Mouse (Mus musculus): Measurements from ENCODE around the gene Ripk1. TPM values are rescaled to one million over a fixed set of nuclear protein-coding genes. Genes with fewer than 3 reads are reported as not detected.
A peak's percentile ranks its signal among the peaks of the same experiment; 100 is the strongest.

Ripk1 gene
- polyA plus RNA-seq, 1 experiment, result 8.9 TPM

- 0 out of 2 replicates have a peak, but pooled peaks cover 3% of the 10 kb centered on the region for H3K4me1 ChIP-seq (replicated peaks; ENCODE audit: control insufficient read depth, insufficient read depth, low read length)
- TF ChIP-seq CTCF (IDR thresholded peaks at IDR 0.05; ENCODE audit: borderline replicate concordance, control insufficient read depth, extremely low read depth, insufficient read depth, low read length, poor library complexity), result no peak
- TF ChIP-seq POLR2A (IDR thresholded peaks at IDR 0.05; ENCODE audit: control insufficient read depth, extremely low read depth, insufficient read depth, low read length, poor library complexity), result no peak
- H3K27me3 ChIP-seq (ENCODE audit: control insufficient read depth, insufficient read depth, low read length), result no peaks in the 10 kb centered on the region; the same call in 1 of the 2 replicates
- no peak overlapping the region for H3K27ac ChIP-seq (ENCODE audit: control insufficient read depth, insufficient read depth, low read length)
- WGBS, result 78% methylated on average over 5 of the region's 5 CpGs
- H3K4me3 ChIP-seq (ENCODE audit: control insufficient read depth, insufficient read depth, low read length), result no peak overlapping the region
- 0 out of 2 replicates have a peak, but pooled peaks cover 4% of the 10 kb centered on the region for H3K36me3 ChIP-seq (ENCODE audit: control insufficient read depth, insufficient read depth, low read length)
- DNase-seq, result no peak
Observed at GRCm38 (mm10) chr13:34045511-34046249, 43.5 kb downstream of the Ripk1 start.

GRCm38 (mm10) chr13:34046421-34047012 is 44.4 kb downstream of the Ripk1 start:
- Histone ChIP-seq H3K27ac (ENCODE audit: control insufficient read depth, insufficient read depth, low read length) (no peak overlapping the region), H3K27me3 (ENCODE audit: control insufficient read depth, insufficient read depth, low read length) (no peaks in the 10 kb centered on the region; the same call in 1 of the 2 replicates), H3K4me3 (ENCODE audit: control insufficient read depth, insufficient read depth, low read length) (no peak overlapping the region), H3K36me3 (ENCODE audit: control insufficient read depth, insufficient read depth, low read length) (0 out of 2 replicates have a peak, but pooled peaks cover 4% of the 10 kb centered on the region), H3K4me1 (replicated peaks; ENCODE audit: control insufficient read depth, insufficient read depth, low read length) (0 out of 2 replicates have a peak, but pooled peaks cover 3% of the 10 kb centered on the region)
- WGBS, result 46% methylated on average over 11 of the region's 11 CpGs
- DNase-seq, result peak; percentile 74
- TF ChIP-seq POLR2A (IDR thresholded peaks at IDR 0.05; ENCODE audit: control insufficient read depth, extremely low read depth, insufficient read depth, low read length, poor library complexity), result no peak
- peak; percentile 69; the same call in 1 of the 2 replicates for TF ChIP-seq CTCF (IDR thresholded peaks at IDR 0.05; ENCODE audit: borderline replicate concordance, control insufficient read depth, extremely low read depth, insufficient read depth, low read length, poor library complexity)

- no peak overlapping the region for H3K4me3 ChIP-seq (ENCODE audit: control insufficient read depth, insufficient read depth, low read length)
- no peak overlapping the region for H3K27ac ChIP-seq (ENCODE audit: control insufficient read depth, insufficient read depth, low read length)
- TF ChIP-seq POLR2A (IDR thresholded peaks at IDR 0.05; ENCODE audit: control insufficient read depth, extremely low read depth, insufficient read depth, low read length, poor library complexity), result no peak
- no peak for TF ChIP-seq CTCF (IDR thresholded peaks at IDR 0.05; ENCODE audit: borderline replicate concordance, control insufficient read depth, extremely low read depth, insufficient read depth, low read length, poor library complexity)
- no peak for DNase-seq
- H3K4me1 ChIP-seq (replicated peaks; ENCODE audit: control insufficient read depth, insufficient read depth, low read length), result 0 out of 2 replicates have a peak, but pooled peaks cover 3% of the 10 kb centered on the region
- 0 out of 2 replicates have a peak, but pooled peaks cover 4% of the 10 kb centered on the region for H3K36me3 ChIP-seq (ENCODE audit: control insufficient read depth, insufficient read depth, low read length)
- no peaks in the 10 kb centered on the region; the same call in 1 of the 2 replicates for H3K27me3 ChIP-seq (ENCODE audit: control insufficient read depth, insufficient read depth, low read length)
- 97% methylated on average over 3 of the region's 3 CpGs for WGBS
Observed at GRCm38 (mm10) chr13:34047526-34047925, 45.4 kb downstream of the Ripk1 start.

- 92% methylated on average over 8 of the region's 8 CpGs for WGBS
- DNase-seq, result no peak
- H3K36me3 ChIP-seq (ENCODE audit: control insufficient read depth, insufficient read depth, low read length), result 0 out of 2 replicates have a peak, but pooled peaks cover 4% of the 10 kb centered on the region
Observed at GRCm38 (mm10) chr13:34050479-34050878, 48.3 kb downstream of the Ripk1 start.

GRCm38 (mm10) chr13:34051692-34052091 is 49.5 kb downstream of the Ripk1 start:
- H3K4me1 ChIP-seq (replicated peaks; ENCODE audit: control insufficient read depth, insufficient read depth, low read length), result 0 out of 2 replicates have a peak, but pooled peaks cover 3% of the 10 kb centered on the region
- no peaks in the 10 kb centered on the region; the same call in 1 of the 2 replicates for H3K27me3 ChIP-seq (ENCODE audit: control insufficient read depth, insufficient read depth, low read length)
- DNase-seq, result no peak
- 0 out of 2 replicates have a peak, but pooled peaks cover 4% of the 10 kb centered on the region for H3K36me3 ChIP-seq (ENCODE audit: control insufficient read depth, insufficient read depth, low read length)
- 95% methylated on average over 3 of the region's 3 CpGs for WGBS
- no peak overlapping the region for H3K4me3 ChIP-seq (ENCODE audit: control insufficient read depth, insufficient read depth, low read length)
- no peak overlapping the region for H3K27ac ChIP-seq (ENCODE audit: control insufficient read depth, insufficient read depth, low read length)
- TF ChIP-seq CTCF (IDR thresholded peaks at IDR 0.05; ENCODE audit: borderline replicate concordance, control insufficient read depth, extremely low read depth, insufficient read depth, low read length, poor library complexity) (no peak), POLR2A (IDR thresholded peaks at IDR 0.05; ENCODE audit: control insufficient read depth, extremely low read depth, insufficient read depth, low read length, poor library complexity) (no peak)

More at GRCm38 (mm10) chr13:34050479-34050878, 48.3 kb downstream of the Ripk1 start:
- Histone ChIP-seq H3K4me3 (ENCODE audit: control insufficient read depth, insufficient read depth, low read length) (no peak overlapping the region), H3K27ac (ENCODE audit: control insufficient read depth, insufficient read depth, low read length) (no peak overlapping the region), H3K27me3 (ENCODE audit: control insufficient read depth, insufficient read depth, low read length) (no peaks in the 10 kb centered on the region; the same call in 1 of the 2 replicates), H3K4me1 (replicated peaks; ENCODE audit: control insufficient read depth, insufficient read depth, low read length) (0 out of 2 replicates have a peak, but pooled peaks cover 5% of the 10 kb centered on the region)
- TF ChIP-seq POLR2A (IDR thresholded peaks at IDR 0.05; ENCODE audit: control insufficient read depth, extremely low read depth, insufficient read depth, low read length, poor library complexity) (no peak), CTCF (IDR thresholded peaks at IDR 0.05; ENCODE audit: borderline replicate concordance, control insufficient read depth, extremely low read depth, insufficient read depth, low read length, poor library complexity) (no peak)

- Histone ChIP-seq H3K27me3 (ENCODE audit: control insufficient read depth, insufficient read depth, low read length) (no peaks in the 10 kb centered on the region; the same call in 1 of the 2 replicates), H3K36me3 (ENCODE audit: control insufficient read depth, insufficient read depth, low read length) (0 out of 2 replicates have a peak, but pooled peaks cover 4% of the 10 kb centered on the region), H3K27ac (ENCODE audit: control insufficient read depth, insufficient read depth, low read length) (no peak overlapping the region), H3K4me1 (replicated peaks; ENCODE audit: control insufficient read depth, insufficient read depth, low read length) (0 out of 2 replicates have a peak, but pooled peaks cover 2% of the 10 kb centered on the region), H3K4me3 (ENCODE audit: control insufficient read depth, insufficient read depth, low read length) (no peak overlapping the region)
- 84% methylated on average over 13 of the region's 13 CpGs for WGBS
- DNase-seq, result no peak
- TF ChIP-seq POLR2A (IDR thresholded peaks at IDR 0.05; ENCODE audit: control insufficient read depth, extremely low read depth, insufficient read depth, low read length, poor library complexity) (no peak), CTCF (IDR thresholded peaks at IDR 0.05; ENCODE audit: borderline replicate concordance, control insufficient read depth, extremely low read depth, insufficient read depth, low read length, poor library complexity) (no peak)
Observed at GRCm38 (mm10) chr13:34053673-34054282, 51.6 kb downstream of the Ripk1 start.

Measured in thymus, adult 2 months (tissue).